Comparison of ENCODE assay signal across 13 mouse cellular contexts in the genomic region with DNA sequence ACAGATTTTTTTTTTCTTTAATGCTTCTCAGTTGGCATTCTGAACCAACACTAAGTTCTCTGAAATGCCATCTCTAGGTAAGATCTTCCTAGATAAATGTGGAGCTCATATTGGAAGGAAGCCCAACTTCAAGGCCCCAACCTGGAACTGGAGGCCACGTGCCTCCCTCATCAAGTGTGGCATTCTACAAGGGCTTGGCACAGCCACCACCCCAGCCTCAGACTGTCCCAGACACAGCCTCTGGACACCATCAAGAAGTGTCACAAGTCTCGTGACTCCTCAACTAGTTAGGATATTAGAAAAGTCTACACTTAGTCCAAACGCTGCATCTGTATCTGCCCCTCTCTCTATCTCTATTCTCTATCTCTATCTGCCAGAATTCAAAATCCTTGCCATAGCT.
"Had no signal": no experiment of that assay in that cellular context is flagged by ENCODE, and none has a peak within 500 bp of the region (broad histone marks: within the 10 kb centered on the region; RNA-seq: fewer than 3 reads in every experiment).

No protein-coding gene starts in this region.

- ATAC-seq: midbrain, embryonic 16.5 days had no signal

- DNase-seq: kidney, adult 8-10 months; kidney, postnatal 25 days; layer of hippocampus, adult 9-11 months; layer of hippocampus, postnatal 36 days; retina, postnatal 1 day; right cerebral cortex, postnatal 4 days; spleen, adult 18-20 months; thymus, adult 18-20 months; thymus, postnatal 14 days had no signal

- H3K27me3 ChIP-seq: limb, embryonic 15.5 days; midbrain, embryonic 12.5 days; neural tube, embryonic 13.5 days had no signal

- H3K9ac ChIP-seq: limb, embryonic 15.5 days; midbrain, embryonic 12.5 days; neural tube, embryonic 13.5 days had no signal

- H3K4me2 ChIP-seq: limb, embryonic 15.5 days; neural tube, embryonic 13.5 days had no signal

- H3K9me3 ChIP-seq: limb, embryonic 15.5 days; midbrain, embryonic 12.5 days; neural tube, embryonic 13.5 days had no signal

- H3K4me3 ChIP-seq: limb, embryonic 15.5 days; midbrain, embryonic 12.5 days; neural tube, embryonic 13.5 days had no signal

- H3K27ac ChIP-seq: limb, embryonic 15.5 days; midbrain, embryonic 12.5 days; neural tube, embryonic 13.5 days had no signal

- H3K36me3 ChIP-seq: limb, embryonic 15.5 days had no signal
